Mouse (Mus musculus) left cerebral cortex, adult 9 months (tissue): ENCODE measurements at regions not wholly inside any gene's neighbourhood (a gene's known extent, or its start where the extent isn't known, plus 50 kb on each side); places are given as distances from the start of the nearest gene placed in this dataset.
A peak's percentile ranks its signal among the peaks of the same experiment; 100 is the strongest.

Experiments
- DNase-seq, 2 experiments: peaks; one replicate each; pipeline ENCODE4 v3.0.0; 2022; ENCODE audit warnings: low spot score in 2 of 2

- DNase-seq = no peak
Observed at GRCm38 (mm10) chr1:186295201-186295600, 178.1 kb upstream of the Lyplal1 start.

GRCm38 (mm10) chr1:186294635-186295034 lies 177.5 kb upstream of the Lyplal1 start:
- no peak for DNase-seq

GRCm38 (mm10) chr1:186289117-186289516 lies 172.0 kb upstream of the Lyplal1 start:
- DNase-seq = no peak

GRCm38 (mm10) chr1:186287831-186288230 lies 170.7 kb upstream of the Lyplal1 start:
- DNase-seq = no peak

GRCm38 (mm10) chr1:186286401-186286800 lies 169.3 kb upstream of the Lyplal1 start:
- DNase-seq = no peak

- DNase-seq = no peak
Observed at GRCm38 (mm10) chr1:186277981-186278634, 161.0 kb upstream of the Lyplal1 start.

- no peak for DNase-seq
Observed at GRCm38 (mm10) chr1:186271436-186271835, 154.3 kb upstream of the Lyplal1 start.

- DNase-seq = no peak
Observed at GRCm38 (mm10) chr1:186267317-186267716, 150.2 kb upstream of the Lyplal1 start.

GRCm38 (mm10) chr1:186264639-186265038 lies 147.5 kb upstream of the Lyplal1 start:
- no peak for DNase-seq

- no peak for DNase-seq
Observed at GRCm38 (mm10) chr1:186263955-186264354, 146.8 kb upstream of the Lyplal1 start.

GRCm38 (mm10) chr1:186263196-186263595 lies 146.1 kb upstream of the Lyplal1 start:
- no peak for DNase-seq

- DNase-seq = no peak
Observed at GRCm38 (mm10) chr1:186262040-186262439, 144.9 kb upstream of the Lyplal1 start.

GRCm38 (mm10) chr1:186261326-186261833 lies 144.3 kb upstream of the Lyplal1 start:
- DNase-seq = peak in 1 of 2 experiments; percentile 21

- DNase-seq = no peak
Observed at GRCm38 (mm10) chr1:186257611-186258010, 140.5 kb upstream of the Lyplal1 start.

- no peak for DNase-seq
Observed at GRCm38 (mm10) chr1:186255476-186256080, 138.5 kb upstream of the Lyplal1 start.

GRCm38 (mm10) chr1:186254500-186254899 lies 137.4 kb upstream of the Lyplal1 start:
- DNase-seq = no peak

- no peak for DNase-seq
Observed at GRCm38 (mm10) chr1:186252551-186252950, 135.4 kb upstream of the Lyplal1 start.

GRCm38 (mm10) chr1:186250316-186250715 lies 133.2 kb upstream of the Lyplal1 start:
- no peak for DNase-seq

- peak; percentile 9 to 46 for DNase-seq
Observed at GRCm38 (mm10) chr1:186249214-186249613, 132.1 kb upstream of the Lyplal1 start.

- no peak for DNase-seq
Observed at GRCm38 (mm10) chr1:186245723-186246440, 128.8 kb upstream of the Lyplal1 start.

- DNase-seq = peak in 1 of 2 experiments; percentile 17
Observed at GRCm38 (mm10) chr1:186241112-186241511, 124.0 kb upstream of the Lyplal1 start.

GRCm38 (mm10) chr1:186237556-186237955 lies 120.4 kb upstream of the Lyplal1 start:
- DNase-seq = no peak
